In the genomic region with DNA sequence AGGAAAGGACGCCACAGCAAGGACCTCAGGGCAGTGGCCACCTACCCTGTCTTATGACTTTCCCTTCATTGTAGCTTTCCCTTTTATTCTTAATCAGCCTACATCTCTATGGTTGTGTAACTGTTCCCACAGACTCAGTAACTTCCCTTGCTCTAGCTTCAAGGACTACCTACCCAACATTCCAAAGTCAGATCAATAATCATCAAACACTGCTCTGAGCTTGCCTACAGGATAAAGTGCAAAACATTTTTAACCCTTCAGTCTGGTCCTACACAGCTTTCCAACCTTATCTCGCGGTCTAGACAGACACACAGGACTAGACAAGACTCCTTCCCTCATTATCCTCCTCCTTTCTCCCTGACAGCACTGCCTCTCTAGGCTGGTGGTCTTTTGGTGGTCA, we compare ENCODE assay signal across 8 mouse cellular contexts. TPM values are rescaled to one million over a fixed set of nuclear protein-coding genes. Genes with fewer than 3 reads are reported as not detected.
DNase-seq lines count a peak whose midpoint lies in the region; ATAC-seq and TF ChIP-seq lines count a peak whose summit lies in the region.

No protein-coding gene starts in this region.

- DNase-seq in lung, embryonic 14.5 days: peak; percentile 38
- DNase-seq in lung, adult 18-20 months: no peak
- DNase-seq in limb, embryonic 10.5 days (ENCODE audit: low spot score): no peak
- no peak for DNase-seq in left cerebral cortex, adult 11 months (ENCODE audit: low spot score)
- no peak for DNase-seq in spleen, postnatal 4 days (ENCODE audit: low spot score in 2 of 2)
- DNase-seq in ovary, adult 18-20 months (ENCODE audit: low spot score): no peak

- H3K9me3 ChIP-seq in lung, embryonic 14.5 days (ENCODE audit: low read depth, low read length): no peaks in the 10 kb centered on the region
- H3K9me3 ChIP-seq in embryonic facial prominence, embryonic 15.5 days (replicated peaks): no peaks in the 10 kb centered on the region
- no peaks in the 10 kb centered on the region for H3K9me3 ChIP-seq in limb, embryonic 10.5 days (replicated peaks)
- no peaks in the 10 kb centered on the region for H3K9me3 ChIP-seq in neural tube, embryonic 13.5 days

- H3K4me3 ChIP-seq in lung, embryonic 14.5 days (ENCODE audit: low read depth, low read length): peak overlapping the region; percentile 90
- H3K4me3 ChIP-seq in embryonic facial prominence, embryonic 15.5 days (replicated peaks): peak overlapping the region; percentile 93
- H3K4me3 ChIP-seq in limb, embryonic 10.5 days: peak overlapping the region; percentile 92
- peak overlapping the region; percentile 92 for H3K4me3 ChIP-seq in neural tube, embryonic 13.5 days

- no peak for TF ChIP-seq CTCF in lung, embryonic 14.5 days (IDR thresholded peaks at IDR 0.05; ENCODE audit: low read depth)

- no peaks in the 10 kb centered on the region for H3K27me3 ChIP-seq in lung, embryonic 14.5 days (ENCODE audit: insufficient read depth, low read length)
- H3K27me3 ChIP-seq in embryonic facial prominence, embryonic 15.5 days: 0 out of 2 replicates have a peak, but pooled peaks cover 3% of the 10 kb centered on the region
- no peaks in the 10 kb centered on the region for H3K27me3 ChIP-seq in limb, embryonic 10.5 days (ENCODE audit: low read depth, poor library complexity, severe bottlenecking)
- no peaks in the 10 kb centered on the region for H3K27me3 ChIP-seq in neural tube, embryonic 13.5 days

- no peaks in the 10 kb centered on the region for H3K36me3 ChIP-seq in lung, embryonic 14.5 days (ENCODE audit: insufficient read depth)
- H3K36me3 ChIP-seq in embryonic facial prominence, embryonic 15.5 days: no peaks in the 10 kb centered on the region
- no peaks in the 10 kb centered on the region for H3K36me3 ChIP-seq in limb, embryonic 10.5 days
- H3K36me3 ChIP-seq in neural tube, embryonic 13.5 days: no peaks in the 10 kb centered on the region

- WGBS in lung, embryonic 14.5 days: 4% methylated on average over 3 of the region's 3 CpGs
- 2% methylated on average over 3 of the region's 3 CpGs for WGBS in embryonic facial prominence, embryonic 15.5 days
- 5% methylated on average over 3 of the region's 3 CpGs for WGBS in limb, embryonic 10.5 days
- WGBS in neural tube, embryonic 13.5 days: 3% methylated on average over 3 of the region's 3 CpGs

- peak; percentile 26; the same call in 1 of the 2 replicates for ATAC-seq in lung, embryonic 14.5 days (ENCODE audit: insufficient read depth)
- no peak for ATAC-seq in embryonic facial prominence, embryonic 15.5 days (ENCODE audit: insufficient number of reproducible peaks, low FRiP score, low TSS enrichment, low read depth)
- ATAC-seq in neural tube, embryonic 13.5 days (ENCODE audit: low read depth): peak; percentile 16

- H3K4me1 ChIP-seq in lung, embryonic 14.5 days (ENCODE audit: insufficient read depth): peaks cover 15% of the 10 kb centered on the region
- peaks cover 32% of the 10 kb centered on the region for H3K4me1 ChIP-seq in embryonic facial prominence, embryonic 15.5 days
- peaks cover 37% of the 10 kb centered on the region for H3K4me1 ChIP-seq in limb, embryonic 10.5 days
- peaks cover 39% of the 10 kb centered on the region for H3K4me1 ChIP-seq in neural tube, embryonic 13.5 days (replicated peaks)

- peak overlapping the region; percentile 97 for H3K27ac ChIP-seq in lung, embryonic 14.5 days (ENCODE audit: low read depth)
- peak overlapping the region; percentile 93 for H3K27ac ChIP-seq in embryonic facial prominence, embryonic 15.5 days (replicated peaks)
- peak overlapping the region; percentile 98 for H3K27ac ChIP-seq in limb, embryonic 10.5 days
- H3K27ac ChIP-seq in neural tube, embryonic 13.5 days (replicated peaks): peak overlapping the region; percentile 92

- H3K4me2 ChIP-seq in lung, embryonic 14.5 days: peak overlapping the region; percentile 62
- peak overlapping the region; percentile 67 for H3K4me2 ChIP-seq in embryonic facial prominence, embryonic 15.5 days (replicated peaks)
- peak overlapping the region; percentile 72 for H3K4me2 ChIP-seq in neural tube, embryonic 13.5 days

- H3K9ac ChIP-seq in lung, embryonic 14.5 days: peak overlapping the region; percentile 79
- peak overlapping the region; percentile 42 for H3K9ac ChIP-seq in embryonic facial prominence, embryonic 15.5 days
- peak overlapping the region; percentile 91 for H3K9ac ChIP-seq in neural tube, embryonic 13.5 days

RNA-seq across cellular contexts. Expression of a gene that starts 0.7 kb away (rescaled TPM):
- 38.6 and 42.1 TPM in 2 replicates for polyA plus RNA-seq in lung, embryonic 14.5 days (2014; fragmentation: Nextera tagmentation; extraction: Ambion mirVana)
- polyA plus RNA-seq in embryonic facial prominence, embryonic 15.5 days (2015; fragmentation: Nextera tagmentation; extraction: Ambion mirVana): 24.5 and 25.2 TPM in 2 replicates
- polyA plus RNA-seq in limb, embryonic 10.5 days (2016; fragmentation: Nextera tagmentation; extraction: Ambion mirVana): 29.2 and 30.8 TPM in 2 replicates
- 28.4 and 34.4 TPM in 2 replicates for polyA plus RNA-seq in neural tube, embryonic 13.5 days (2015; fragmentation: Nextera tagmentation; extraction: Ambion mirVana)
